Mouse (Mus musculus): Measurements from ENCODE around the gene Parp3. TPM values are rescaled to one million over a fixed set of nuclear protein-coding genes. Genes with fewer than 3 reads are reported as not detected.

Gene Parp3
- polyA plus RNA-seq, 1 experiment from 2014 or later = 2.7 TPM

- Histone ChIP-seq H3K9me3 (replicated peaks) (no peaks in the 10 kb centered on the region), H3K4me3 (no peak overlapping the region), H3K4me1 (peaks cover 4% of the 10 kb centered on the region), H3K36me3 (peaks cover 75% of the 10 kb centered on the region), H3K27me3 (ENCODE audit: low read depth, poor library complexity, severe bottlenecking) (no peaks in the 10 kb centered on the region), H3K27ac (replicated peaks) (no peak overlapping the region)
- DNase-seq (ENCODE audit: low spot score) = no peak
- WGBS = 95% methylated on average over 10 of the region's 10 CpGs
These were observed 6.4 kb upstream of the Parp3 start for GRCm38 (mm10) chr9:106483136-106483535.

DNA sequence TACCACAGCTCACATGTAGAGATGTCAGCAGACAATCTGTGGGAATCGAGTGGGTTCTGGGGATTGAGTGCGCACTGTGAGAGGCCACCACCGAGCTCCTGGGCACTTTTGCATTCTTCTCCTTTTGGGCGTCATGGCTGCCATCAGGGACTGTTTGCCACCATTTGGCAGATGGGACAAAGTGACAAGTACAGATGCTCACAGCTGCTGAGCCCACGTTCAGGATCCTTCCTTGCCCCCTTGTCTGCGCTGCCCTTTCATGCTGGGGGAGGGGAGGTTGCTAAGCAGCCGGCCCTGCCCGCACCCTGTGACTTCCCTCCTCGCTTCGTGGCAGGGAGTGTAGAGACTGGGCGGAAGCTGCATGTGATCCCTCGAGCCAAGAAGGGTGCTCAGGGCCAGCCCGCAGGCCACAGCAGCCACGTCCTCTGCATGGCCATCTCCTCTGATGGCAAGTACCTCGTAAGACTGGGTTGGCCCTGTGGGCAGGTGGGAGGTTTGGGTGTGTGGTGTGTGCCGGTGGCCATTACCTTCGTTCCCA, 5.9 kb upstream of the Parp3 start:
- Histone ChIP-seq H3K4me1 (peaks cover 9% of the 10 kb centered on the region), H3K4me3 (no peak overlapping the region), H3K27ac (replicated peaks) (no peak overlapping the region), H3K27me3 (ENCODE audit: low read depth, poor library complexity, severe bottlenecking) (no peaks in the 10 kb centered on the region), H3K9me3 (replicated peaks) (no peaks in the 10 kb centered on the region), H3K36me3 (peaks cover 75% of the 10 kb centered on the region)
- 88% methylated on average over 17 of the region's 17 CpGs for WGBS
- DNase-seq (ENCODE audit: low spot score) = no peak

DNA sequence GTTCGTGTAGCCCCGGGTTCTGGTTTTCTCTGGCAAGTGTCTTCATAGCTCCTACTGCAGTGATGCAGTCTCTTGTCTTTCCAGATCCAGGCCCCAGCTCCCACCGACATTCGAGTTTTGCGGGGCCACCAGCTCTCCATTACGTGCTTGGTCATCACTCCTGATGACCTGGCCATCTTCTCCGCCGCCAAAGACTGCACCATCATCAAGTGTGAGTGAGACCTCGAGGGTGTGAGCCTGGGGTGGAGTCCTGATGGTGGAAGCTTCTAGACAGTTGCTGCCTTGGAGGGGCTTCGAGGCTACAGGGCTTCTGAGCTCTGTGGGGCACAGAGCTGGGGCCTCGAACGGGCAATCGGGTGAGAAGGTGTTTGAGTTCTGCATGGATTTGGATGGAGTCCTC, 4.9 kb upstream of the Parp3 start:
- H3K9me3 ChIP-seq (replicated peaks) = no peaks in the 10 kb centered on the region
- H3K27me3 ChIP-seq (ENCODE audit: low read depth, poor library complexity, severe bottlenecking) = no peaks in the 10 kb centered on the region
- DNase-seq (ENCODE audit: low spot score) = no peak
- peaks cover 17% of the 10 kb centered on the region for H3K4me1 ChIP-seq
- peaks cover 75% of the 10 kb centered on the region for H3K36me3 ChIP-seq
- 94% methylated on average over 13 of the region's 13 CpGs for WGBS
- H3K4me3 ChIP-seq = no peak overlapping the region
- no peak overlapping the region for H3K27ac ChIP-seq (replicated peaks)

GRCm38 (mm10) chr9:106481075-106481474, 4.3 kb upstream of the Parp3 start:
- Histone ChIP-seq H3K4me3 (no peak overlapping the region), H3K27ac (replicated peaks) (no peak overlapping the region), H3K36me3 (peaks cover 70% of the 10 kb centered on the region), H3K9me3 (replicated peaks) (no peaks in the 10 kb centered on the region), H3K27me3 (ENCODE audit: low read depth, poor library complexity, severe bottlenecking) (no peaks in the 10 kb centered on the region), H3K4me1 (peaks cover 23% of the 10 kb centered on the region)
- WGBS = 97% methylated on average over 15 of the region's 15 CpGs
- DNase-seq (ENCODE audit: low spot score) = no peak

GRCm38 (mm10) chr9:106480541-106480940, 3.8 kb upstream of the Parp3 start:
- DNase-seq (ENCODE audit: low spot score) = no peak
- H3K36me3 ChIP-seq = peaks cover 65% of the 10 kb centered on the region
- peaks cover 28% of the 10 kb centered on the region for H3K4me1 ChIP-seq
- H3K4me3 ChIP-seq = no peak overlapping the region
- H3K27me3 ChIP-seq (ENCODE audit: low read depth, poor library complexity, severe bottlenecking) = no peaks in the 10 kb centered on the region
- H3K27ac ChIP-seq (replicated peaks) = no peak overlapping the region
- H3K9me3 ChIP-seq (replicated peaks) = no peaks in the 10 kb centered on the region
- 95% methylated on average over 7 of the region's 7 CpGs for WGBS

GRCm38 (mm10) chr9:106478101-106478500, 1.4 kb upstream of the Parp3 start:
- H3K4me3 ChIP-seq = peak overlapping the region; percentile 84
- peaks cover 51% of the 10 kb centered on the region for H3K4me1 ChIP-seq
- H3K27ac ChIP-seq (replicated peaks) = no peak overlapping the region
- WGBS = 86% methylated on average over 9 of the region's 9 CpGs
- no peak for DNase-seq (ENCODE audit: low spot score)
- no peaks in the 10 kb centered on the region for H3K9me3 ChIP-seq (replicated peaks)
- H3K36me3 ChIP-seq = peaks cover 40% of the 10 kb centered on the region
- H3K27me3 ChIP-seq (ENCODE audit: low read depth, poor library complexity, severe bottlenecking) = peaks cover 3% of the 10 kb centered on the region; the same call in 1 of the 2 replicates

DNA sequence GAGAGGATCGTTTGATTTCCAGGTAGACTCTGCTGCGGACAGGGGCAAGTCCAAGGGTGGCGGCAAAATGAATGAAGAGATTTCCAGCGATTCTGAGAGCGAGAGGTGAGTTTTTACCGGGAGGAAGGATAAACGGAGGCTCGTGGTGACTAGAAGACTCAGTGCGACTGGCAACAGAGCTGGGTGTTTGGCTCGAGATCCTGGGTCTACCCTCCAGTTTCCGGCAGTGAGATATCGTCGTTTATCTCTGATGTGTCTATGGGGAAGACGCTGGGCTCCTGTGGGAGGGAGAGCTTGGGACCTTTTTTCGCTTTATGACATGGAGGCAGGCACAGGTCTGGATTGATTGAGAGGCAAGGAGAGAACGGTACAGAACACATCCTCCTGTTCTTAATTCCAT, 900 bp upstream of the Parp3 start:
- H3K4me1 ChIP-seq = peaks cover 56% of the 10 kb centered on the region

DNA sequence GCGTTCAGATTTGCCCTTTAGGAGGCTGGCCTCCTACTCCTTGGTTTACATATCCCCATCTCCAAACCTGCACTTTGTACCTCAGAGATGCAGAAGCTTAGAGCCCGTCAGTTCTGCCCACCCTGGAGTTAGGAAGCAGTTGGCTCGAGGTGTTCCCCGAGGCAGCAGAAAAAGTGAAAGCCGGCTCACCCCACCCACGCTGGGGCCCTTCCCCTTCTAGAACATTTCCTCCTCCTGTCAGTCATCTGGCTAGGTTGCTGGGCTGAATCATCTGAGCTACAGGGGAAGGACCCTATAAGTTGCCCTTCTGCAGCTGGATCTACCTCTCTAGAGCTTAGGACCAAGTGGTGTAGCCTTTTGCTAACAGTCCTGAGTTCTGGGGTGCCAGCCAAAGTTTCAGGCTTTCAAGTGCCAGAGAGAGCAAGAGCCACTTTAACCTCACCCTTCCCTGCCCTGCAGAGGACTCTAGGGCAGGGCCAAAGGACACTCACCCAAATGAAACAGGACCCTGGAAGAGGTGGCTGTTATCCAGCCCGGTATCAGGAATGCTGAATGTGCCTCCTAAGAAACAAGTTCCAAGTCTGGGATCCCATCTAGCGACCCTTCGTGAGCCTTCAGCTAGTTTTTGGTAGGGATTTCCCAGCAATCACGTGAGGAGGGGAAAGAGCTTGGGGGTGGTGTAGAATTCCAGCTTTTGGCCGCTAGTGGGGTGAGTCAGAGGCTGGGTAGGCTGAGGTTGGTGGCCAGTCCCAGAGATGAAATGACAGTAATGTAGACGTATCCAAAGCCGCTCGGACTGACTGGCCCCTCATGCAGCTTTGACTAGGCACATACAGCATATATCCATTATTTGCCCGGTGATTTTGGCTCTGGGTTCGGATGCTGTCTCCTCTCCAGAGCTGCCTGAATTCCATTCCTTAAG, 486 bp downstream of the Parp3 start:
- H3K4me1 ChIP-seq = peaks cover 70% of the 10 kb centered on the region
- peaks cover 9% of the 10 kb centered on the region for H3K27me3 ChIP-seq (ENCODE audit: low read depth, poor library complexity, severe bottlenecking)
- peaks cover 24% of the 10 kb centered on the region for H3K36me3 ChIP-seq
- peak overlapping the region; percentile 84 for H3K4me3 ChIP-seq
- no peaks in the 10 kb centered on the region for H3K9me3 ChIP-seq (replicated peaks)
- WGBS = 40% methylated on average over 16 of the region's 16 CpGs
- DNase-seq (ENCODE audit: low spot score) = no peak
- H3K27ac ChIP-seq (replicated peaks) = peak overlapping the region; percentile 80

More for the DNA sequence above, 900 bp upstream of the Parp3 start:
- Histone ChIP-seq H3K36me3 (peaks cover 36% of the 10 kb centered on the region), H3K9me3 (replicated peaks) (no peaks in the 10 kb centered on the region), H3K27me3 (ENCODE audit: low read depth, poor library complexity, severe bottlenecking) (peaks cover 7% of the 10 kb centered on the region; the same call in 1 of the 2 replicates), H3K27ac (replicated peaks) (peak overlapping the region; percentile 80), H3K4me3 (peak overlapping the region; percentile 84)
- DNase-seq (ENCODE audit: low spot score) = no peak
- WGBS = 9% methylated on average over 16 of the region's 16 CpGs

GRCm38 (mm10) chr9:106475663-106476001, 1.1 kb downstream of the Parp3 start, which contains the start of gene Rrp9:
Gene Rrp9, plus strand, starts transcription at chr9:106475963.
- Histone ChIP-seq H3K27me3 (ENCODE audit: low read depth, poor library complexity, severe bottlenecking) (peaks cover 14% of the 10 kb centered on the region), H3K27ac (replicated peaks) (peak within 1 kb of the TSS; percentile 84), H3K4me3 (peak within 1 kb of the TSS; percentile 84), H3K4me1 (peaks cover 72% of the 10 kb centered on the region), H3K36me3 (peaks cover 18% of the 10 kb centered on the region), H3K9me3 (replicated peaks) (no peaks in the 10 kb centered on the region)
- WGBS = 92% methylated on average over 10 of the region's 10 CpGs
- no peak for DNase-seq (ENCODE audit: low spot score)

GRCm38 (mm10) chr9:106475046-106475445, 1.7 kb downstream of the Parp3 start:
- Histone ChIP-seq H3K27me3 (ENCODE audit: low read depth, poor library complexity, severe bottlenecking) (peaks cover 14% of the 10 kb centered on the region), H3K4me1 (peaks cover 72% of the 10 kb centered on the region), H3K27ac (replicated peaks) (peak overlapping the region; percentile 84), H3K9me3 (replicated peaks) (no peaks in the 10 kb centered on the region), H3K4me3 (peak overlapping the region; percentile 24; the same call in 1 of the 2 replicates), H3K36me3 (peaks cover 12% of the 10 kb centered on the region)
- no peak for DNase-seq (ENCODE audit: low spot score)
- WGBS = 73% methylated on average over 7 of the region's 7 CpGs

- peak overlapping the region; percentile 84 for H3K27ac ChIP-seq (replicated peaks)
- WGBS = 6% methylated on average over 6 of the region's 6 CpGs
- peaks cover 78% of the 10 kb centered on the region for H3K4me1 ChIP-seq
- peak; percentile 85 for DNase-seq (ENCODE audit: low spot score)
- no peaks in the 10 kb centered on the region for H3K9me3 ChIP-seq (replicated peaks)
- H3K36me3 ChIP-seq = peaks cover 6% of the 10 kb centered on the region
- peaks cover 14% of the 10 kb centered on the region for H3K27me3 ChIP-seq (ENCODE audit: low read depth, poor library complexity, severe bottlenecking)
- peak overlapping the region; percentile 26 for H3K4me3 ChIP-seq
These were observed 2.3 kb downstream of the Parp3 start for GRCm38 (mm10) chr9:106474456-106474855.

DNA sequence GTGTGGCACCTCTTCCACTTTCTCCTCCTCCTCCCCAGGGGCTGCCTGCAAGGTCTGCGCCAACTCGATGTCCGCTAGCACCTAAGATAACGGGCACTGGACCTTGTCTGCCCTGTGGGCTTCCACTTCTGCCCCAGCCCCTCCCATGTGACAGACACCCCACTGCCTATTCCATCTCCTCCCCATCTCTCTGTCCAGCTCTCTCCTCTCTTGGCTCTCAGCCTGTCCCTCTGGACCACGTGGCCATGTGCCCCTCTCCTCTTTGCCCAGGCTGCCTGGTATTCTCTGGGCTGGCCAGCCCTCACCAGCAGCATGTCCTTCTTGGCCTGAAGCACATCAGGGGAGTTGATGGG, 3.0 kb downstream of the Parp3 start:
- H3K4me3 ChIP-seq = no peak overlapping the region
- H3K27ac ChIP-seq (replicated peaks) = peak overlapping the region; percentile 84
- no peak for DNase-seq (ENCODE audit: low spot score)
- no peaks in the 10 kb centered on the region for H3K36me3 ChIP-seq
- H3K4me1 ChIP-seq = peaks cover 79% of the 10 kb centered on the region
- 76% methylated on average over 5 of the region's 5 CpGs for WGBS
- peaks cover 14% of the 10 kb centered on the region for H3K27me3 ChIP-seq (ENCODE audit: low read depth, poor library complexity, severe bottlenecking)
- no peaks in the 10 kb centered on the region for H3K9me3 ChIP-seq (replicated peaks)

DNA sequence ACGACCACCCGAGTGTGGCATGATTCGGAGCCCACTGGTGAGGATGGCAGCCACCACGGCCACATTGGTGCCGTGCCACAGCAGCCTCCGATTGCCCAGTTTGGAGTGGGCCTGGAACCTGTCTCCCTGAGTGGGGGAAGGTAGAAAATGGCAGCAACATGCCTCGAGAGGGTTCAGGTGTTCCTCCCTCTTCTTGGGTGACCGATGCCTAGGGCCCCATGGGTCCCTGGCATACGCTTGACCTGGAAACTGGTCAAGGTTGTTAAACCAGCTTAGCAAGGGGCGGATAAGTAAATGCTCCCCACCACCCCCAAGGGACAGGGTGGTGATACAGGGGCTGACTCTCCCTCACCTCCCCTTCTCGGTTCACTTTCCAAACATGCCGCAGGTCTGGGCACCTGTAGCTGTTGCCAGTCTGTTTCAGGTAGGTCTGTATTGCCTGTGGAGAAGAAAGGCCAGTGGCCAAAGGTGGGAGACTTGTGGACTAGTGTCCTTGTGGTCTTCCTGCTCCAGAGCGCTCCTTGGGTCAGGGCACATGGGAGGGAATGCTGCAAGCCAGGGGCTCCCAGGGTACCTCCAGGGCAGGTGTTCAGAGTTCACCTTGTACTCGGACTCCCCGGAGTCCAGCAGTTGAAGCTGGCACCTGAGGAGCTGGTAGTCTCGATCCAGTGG, 3.5 kb downstream of the Parp3 start:
- H3K27ac ChIP-seq (replicated peaks) = no peak overlapping the region
- WGBS = 93% methylated on average over 16 of the region's 16 CpGs
- peaks cover 14% of the 10 kb centered on the region for H3K27me3 ChIP-seq (ENCODE audit: low read depth, poor library complexity, severe bottlenecking)
- H3K36me3 ChIP-seq = no peaks in the 10 kb centered on the region
- no peak overlapping the region for H3K4me3 ChIP-seq
- DNase-seq (ENCODE audit: low spot score) = no peak
- peaks cover 76% of the 10 kb centered on the region for H3K4me1 ChIP-seq
- no peaks in the 10 kb centered on the region for H3K9me3 ChIP-seq (replicated peaks)

Data from midbrain, embryonic 10.5 days (tissue).